Mouse (Mus musculus) ES-E14 (cell line): ENCODE data around the gene Ano9.
A peak's percentile ranks its signal among the peaks of the same experiment; 100 is the strongest.

ENCODE experiments used
- CHD2 ChIP-seq: IDR thresholded peaks from 2 replicates; pipeline ENCODE4 v1.6.1; 2014; ENCODE audit warnings: mild to moderate bottlenecking, low read depth, low read length, inconsistent platforms
- MAFK ChIP-seq: IDR thresholded peaks from 2 replicates; pipeline ENCODE4 v1.6.1; 2014; ENCODE audit warnings: mild to moderate bottlenecking, low read depth, low read length, inconsistent platforms; ENCODE audit not compliant: insufficient read depth
- ZC3H11A ChIP-seq: IDR thresholded peaks from 2 replicates; pipeline ENCODE4 v1.6.1; 2012; ENCODE audit warnings: low read depth, mild to moderate bottlenecking, inconsistent platforms, low read length, borderline replicate concordance
- ZNF384 ChIP-seq: IDR thresholded peaks from 2 replicates; pipeline ENCODE4 v1.6.1; 2012; ENCODE audit warnings: low read depth, low read length, inconsistent platforms

GRCm38 (mm10) chr7:141059929-141060328 lies 57.7 kb downstream of the Ano9 start:
- TF ChIP-seq MAFK: 0 out of 2 replicates have a peak, but pooled peaks have one; percentile 25
- TF ChIP-seq CHD2: no peak
- no peak for TF ChIP-seq ZC3H11A
- TF ChIP-seq ZNF384: no peak
